Mouse (Mus musculus): Measurements from ENCODE around the gene Alk.

Gene Alk

DNA sequence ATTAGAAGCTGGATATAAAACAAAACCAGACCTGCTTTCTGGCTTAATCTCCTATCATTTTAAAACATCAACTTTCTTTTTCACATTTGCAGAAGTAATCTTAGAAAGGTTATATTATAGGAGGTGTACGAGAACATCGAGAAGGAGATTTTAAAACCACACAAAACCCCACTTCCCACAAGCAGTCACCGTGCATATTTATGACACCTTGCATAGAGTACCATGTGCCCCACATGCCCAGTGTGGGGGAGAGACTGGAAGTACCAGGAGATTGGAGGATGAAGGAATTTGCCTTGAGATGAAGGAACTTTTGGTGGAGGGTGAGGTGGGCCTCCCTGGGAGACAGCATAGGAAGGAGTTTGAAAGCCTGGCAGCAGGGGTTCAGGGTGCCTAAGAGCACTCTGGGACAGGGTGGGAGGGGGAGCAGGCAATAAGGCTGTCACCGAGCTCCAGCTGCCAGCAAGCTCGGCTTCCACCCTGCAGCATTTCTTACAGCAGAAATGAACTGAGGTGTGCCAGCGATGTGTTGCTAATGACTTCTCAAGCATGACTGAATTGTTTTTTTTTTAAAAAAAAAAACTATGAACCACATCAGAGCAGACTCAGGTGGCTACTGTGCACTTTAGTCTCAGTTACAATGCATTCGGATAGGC, 459.4 kb downstream of the Alk start:
- no peak for DNase-seq (ENCODE audit: low read depth, low spot score)

DNA sequence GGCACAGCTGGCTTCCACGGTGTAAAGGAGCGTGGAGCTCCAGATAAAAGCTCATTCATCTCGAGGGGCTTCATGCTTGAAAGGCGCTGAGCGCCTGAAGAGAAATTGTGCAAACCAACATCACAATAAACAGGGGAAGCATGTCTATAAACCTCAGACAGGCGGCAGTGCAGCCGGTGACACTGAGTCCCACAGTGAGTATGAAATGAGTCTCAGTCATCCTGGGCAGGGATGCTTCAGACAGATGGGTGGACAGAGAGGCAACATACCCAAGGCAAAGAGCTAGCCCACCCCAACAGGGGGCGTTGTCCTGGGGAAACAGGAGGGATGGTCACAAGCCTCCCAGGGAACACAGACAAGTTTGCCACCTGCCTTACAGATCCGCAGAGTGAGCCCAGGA, 460.0 kb downstream of the Alk start:
- no peak for DNase-seq (ENCODE audit: low read depth, low spot score)

DNA sequence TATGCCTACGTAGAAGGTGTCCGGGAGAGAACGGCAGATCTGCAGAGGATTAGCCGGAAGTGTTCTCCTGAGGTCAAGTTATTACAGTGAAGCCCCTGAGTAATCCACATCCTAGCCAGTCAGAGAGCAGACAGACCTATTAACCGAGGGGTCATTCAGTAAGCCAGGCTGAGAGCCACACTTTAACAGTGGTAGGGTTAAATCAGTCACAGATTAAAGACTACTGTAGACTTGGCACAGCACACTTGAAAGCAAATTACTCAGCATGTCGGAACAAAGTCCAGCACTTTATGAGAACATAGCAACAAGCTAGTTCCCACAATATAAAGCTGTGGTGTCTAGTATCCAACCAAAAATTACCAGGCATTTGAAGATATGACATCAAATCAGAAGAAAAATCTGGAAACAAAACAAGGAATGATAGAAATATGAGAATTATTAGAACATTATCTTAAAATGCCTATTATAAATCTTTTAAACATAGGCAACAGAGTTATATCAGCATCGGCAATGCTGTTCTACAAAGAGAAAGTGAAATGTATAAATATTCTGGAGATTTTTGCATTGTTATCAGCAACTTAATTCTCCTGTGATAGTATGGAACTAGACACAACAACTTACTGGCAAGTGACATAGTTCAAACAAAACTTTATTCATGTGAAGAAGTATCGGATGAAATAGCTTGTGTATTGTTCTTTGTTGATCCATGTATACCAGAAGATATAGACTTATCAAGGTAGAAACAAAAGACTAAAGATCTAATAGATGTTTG, 472.1 kb downstream of the Alk start:
- DNase-seq (ENCODE audit: low read depth, low spot score) = no peak

DNA sequence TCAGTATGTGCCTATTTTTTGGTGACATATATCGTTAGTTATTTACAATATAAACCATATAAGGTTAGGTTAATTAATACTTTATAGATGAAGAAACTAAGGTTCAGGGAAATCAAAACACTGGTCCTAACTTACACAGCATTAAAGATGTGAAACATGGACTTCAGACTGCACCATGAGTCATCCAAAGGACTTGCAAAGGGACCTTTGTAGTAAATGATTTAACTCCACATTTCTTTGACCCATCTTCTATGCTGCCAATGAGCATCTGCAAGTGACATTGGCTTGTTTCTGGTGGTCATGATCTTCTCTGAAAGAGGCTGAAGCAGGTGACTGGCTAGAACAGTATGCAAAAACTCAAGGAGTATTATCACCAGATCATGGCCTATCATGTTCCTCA, 482.8 kb downstream of the Alk start:
- no peak for DNase-seq (ENCODE audit: low read depth, low spot score)

DNA sequence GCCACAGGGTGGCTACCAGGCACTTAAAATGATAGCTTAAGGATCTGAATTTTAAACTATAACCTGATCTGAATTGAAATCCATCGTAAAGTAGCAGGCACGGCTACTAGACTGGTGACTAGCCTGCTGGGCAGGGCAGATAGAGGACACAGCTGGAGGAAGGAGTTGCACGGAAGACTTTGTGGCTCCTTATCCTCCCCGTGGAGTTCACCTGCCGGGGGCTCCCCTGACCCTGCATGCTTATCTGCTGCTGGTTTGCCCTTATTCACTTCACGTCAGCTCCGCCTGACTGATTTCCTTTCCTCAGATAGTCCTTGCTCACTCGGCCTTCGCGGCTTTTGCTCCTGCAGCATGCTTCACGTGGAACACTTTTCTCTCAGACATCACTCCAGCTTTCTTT, 484.1 kb downstream of the Alk start:
- no peak for DNase-seq (ENCODE audit: low read depth, low spot score)

DNA sequence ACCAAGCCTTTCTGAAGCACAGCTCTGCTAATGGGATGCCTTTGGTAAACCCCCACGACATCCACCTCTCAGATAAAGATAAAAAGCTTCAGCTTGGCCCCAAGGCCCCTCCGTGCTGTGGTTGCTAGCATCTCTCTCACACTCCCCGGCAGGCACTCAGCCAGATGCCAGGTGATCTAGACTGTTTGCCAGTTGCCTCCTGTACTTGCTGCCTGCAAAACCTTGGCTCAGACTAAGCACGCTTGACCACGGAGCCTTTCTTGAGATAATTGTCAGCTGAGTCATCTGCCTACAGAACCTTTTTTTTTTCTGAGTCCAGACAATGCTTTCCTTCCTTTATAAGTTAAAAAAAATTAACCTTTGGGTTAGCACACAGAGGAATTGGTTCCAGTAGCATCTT, 486.1 kb downstream of the Alk start:
- DNase-seq (ENCODE audit: low read depth, low spot score) = no peak

DNA sequence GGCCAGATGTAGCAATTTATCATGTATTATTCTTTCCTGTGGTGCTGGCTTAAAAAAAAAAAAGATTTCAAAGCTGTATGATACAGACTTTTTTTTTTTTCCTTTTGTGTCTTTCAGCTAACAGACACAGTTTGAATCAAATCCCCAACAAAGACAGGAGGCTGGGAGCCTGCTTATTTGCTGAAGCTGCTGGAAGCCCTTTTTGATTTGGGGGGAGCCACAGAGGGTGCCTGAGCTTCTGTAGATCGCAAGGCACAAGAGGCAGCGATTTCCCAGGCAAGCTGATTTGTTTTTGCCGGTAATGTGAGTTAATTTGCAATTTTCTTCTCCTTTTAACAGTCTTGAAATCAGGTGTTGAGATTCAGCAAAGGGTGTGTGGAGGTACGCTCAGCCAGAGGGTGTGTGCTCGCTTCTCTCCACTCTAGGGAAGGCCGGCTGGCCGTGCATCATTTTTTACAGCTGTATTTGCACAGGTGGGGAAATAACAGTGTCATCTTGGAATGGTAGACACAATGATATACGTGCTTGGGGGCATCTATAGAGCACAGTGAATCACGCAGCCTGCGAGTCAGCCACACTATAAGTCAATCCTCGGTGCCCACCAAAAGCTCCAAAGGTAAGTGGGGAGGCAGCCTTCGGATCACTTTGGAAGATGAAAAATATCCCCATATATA, 489.0 kb downstream of the Alk start:
- peak; percentile 18 for DNase-seq (ENCODE audit: low read depth, low spot score)

DNA sequence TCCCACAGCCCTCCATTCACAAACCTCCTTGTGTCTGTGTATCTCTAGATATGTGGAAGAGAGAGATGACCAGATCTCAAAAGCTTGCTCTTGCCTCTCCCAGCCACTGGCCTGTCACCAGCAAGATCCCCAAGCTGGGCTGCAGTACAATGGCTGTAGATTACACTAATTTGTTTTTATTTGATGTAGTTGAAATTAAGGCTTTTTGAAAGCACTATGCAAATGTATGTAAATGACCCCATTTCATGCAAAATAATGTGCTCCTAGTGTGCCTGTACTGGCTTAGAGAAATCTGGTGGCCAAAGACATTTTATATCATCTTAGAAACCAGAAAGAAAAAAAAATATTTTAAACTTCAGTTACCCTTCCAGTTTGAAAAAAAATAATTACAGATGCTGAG, 492.4 kb downstream of the Alk start:
- DNase-seq (ENCODE audit: low read depth, low spot score) = no peak

DNA sequence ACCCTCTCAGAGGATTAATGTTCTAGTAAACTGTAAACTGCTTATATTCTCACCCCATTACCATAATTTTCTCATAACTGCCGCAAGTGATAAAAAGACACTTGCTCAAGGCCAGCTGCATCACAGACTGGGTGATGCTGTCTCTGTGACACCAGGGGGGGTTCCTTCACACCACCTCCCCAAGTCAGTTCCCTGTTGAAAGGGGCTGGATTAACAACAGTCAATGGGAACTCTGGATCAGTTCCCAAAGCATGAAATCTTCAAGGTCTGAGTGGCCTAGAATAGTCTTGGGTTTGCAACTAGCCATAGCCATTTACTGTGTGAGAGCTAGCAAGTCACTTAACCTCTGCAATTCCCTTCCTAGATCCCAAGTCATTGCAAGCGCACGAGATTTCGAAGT, 492.9 kb downstream of the Alk start:
- DNase-seq (ENCODE audit: low read depth, low spot score) = no peak

DNA sequence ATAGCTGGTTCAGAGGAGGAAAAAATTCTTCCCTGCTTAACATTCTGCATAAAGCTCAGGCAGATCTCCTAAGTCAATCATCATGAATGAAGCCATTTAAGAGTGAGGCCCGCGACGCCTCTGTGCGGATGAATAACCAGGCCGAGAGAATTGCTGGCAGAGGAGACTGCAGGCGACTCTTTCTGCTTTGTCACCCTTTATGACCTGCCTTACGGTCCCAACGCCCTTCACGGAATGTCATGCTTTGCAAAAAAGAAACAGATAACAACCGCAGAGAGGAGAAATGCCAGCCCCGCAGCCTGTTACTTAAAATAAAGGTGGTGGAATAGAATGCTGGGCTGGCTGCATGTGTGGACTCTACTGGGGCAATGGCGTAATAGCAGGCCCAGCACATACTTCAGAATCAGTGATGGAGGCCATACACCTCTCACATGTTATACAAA, 517.1 kb downstream of the Alk start:
- DNase-seq (ENCODE audit: low read depth, low spot score) = peak; percentile 7

DNA sequence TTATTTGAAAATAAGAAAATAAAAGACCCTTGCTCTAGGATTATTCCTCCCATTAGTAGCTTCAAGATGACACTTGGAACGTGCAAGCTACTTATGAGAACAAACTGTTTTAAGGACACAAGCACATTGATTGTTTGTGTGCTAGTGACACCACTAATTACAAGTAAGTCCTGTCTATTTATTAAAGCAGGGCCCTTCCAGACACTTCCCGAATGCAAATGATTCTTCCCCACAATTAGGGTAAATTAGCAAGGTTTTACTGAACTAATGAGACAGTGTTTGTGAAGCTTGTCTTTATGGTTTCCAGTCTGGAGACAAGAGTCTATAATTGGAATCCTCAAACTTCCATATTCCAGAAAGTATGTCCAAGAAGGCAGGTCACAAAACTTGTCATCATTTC, 523.0 kb downstream of the Alk start:
- no peak for DNase-seq (ENCODE audit: low read depth, low spot score)

DNA sequence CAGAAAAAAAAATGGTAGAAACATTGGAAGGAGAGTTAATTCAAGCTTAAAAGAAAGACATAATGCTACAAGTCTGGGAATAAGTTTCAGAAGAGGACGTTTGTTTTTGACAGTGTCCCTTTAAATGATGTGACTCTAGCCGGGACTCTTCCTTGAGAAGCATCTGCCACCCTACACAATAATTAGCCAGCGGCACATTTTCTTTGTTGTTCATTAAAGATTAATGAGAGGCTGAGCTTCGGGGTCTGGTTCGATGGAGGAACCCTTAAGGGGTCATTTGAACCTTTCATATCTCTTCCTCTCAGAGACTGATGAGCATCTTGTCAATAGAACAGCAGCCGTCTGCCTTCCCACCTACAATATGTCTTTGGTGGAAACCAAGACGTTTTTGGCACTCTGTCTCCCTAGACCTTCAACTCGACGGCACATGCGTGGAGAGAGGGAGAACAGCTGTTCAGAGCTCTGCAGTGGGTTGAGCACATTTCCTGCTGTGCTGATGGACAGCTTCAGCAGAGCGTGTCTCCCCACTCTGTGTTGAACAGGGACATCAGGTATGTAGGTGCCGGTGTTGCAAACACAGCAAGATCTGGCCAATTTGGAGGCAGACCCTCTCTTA, 528.0 kb downstream of the Alk start:
- DNase-seq (ENCODE audit: low read depth, low spot score) = peak; percentile 52

DNA sequence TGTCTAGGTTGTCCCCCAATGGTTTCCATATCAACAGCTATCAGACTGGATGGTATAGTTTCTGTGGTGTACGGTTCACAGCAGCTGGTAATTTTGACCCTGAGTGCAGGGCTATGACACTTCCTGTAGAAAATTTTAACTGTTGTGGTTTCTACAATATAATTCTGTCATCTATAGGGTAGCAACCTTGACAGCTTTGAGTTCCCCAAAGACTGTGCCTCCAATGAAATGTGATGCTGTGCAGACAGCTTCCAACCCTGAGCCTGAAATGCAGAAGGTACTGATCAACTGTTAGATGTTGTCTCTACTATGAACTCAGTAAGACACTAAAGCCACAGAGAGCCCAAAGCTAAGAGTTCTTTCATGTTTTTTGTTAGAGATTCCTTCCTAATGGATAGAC, 532.6 kb downstream of the Alk start:
- DNase-seq (ENCODE audit: low read depth, low spot score) = no peak

DNA sequence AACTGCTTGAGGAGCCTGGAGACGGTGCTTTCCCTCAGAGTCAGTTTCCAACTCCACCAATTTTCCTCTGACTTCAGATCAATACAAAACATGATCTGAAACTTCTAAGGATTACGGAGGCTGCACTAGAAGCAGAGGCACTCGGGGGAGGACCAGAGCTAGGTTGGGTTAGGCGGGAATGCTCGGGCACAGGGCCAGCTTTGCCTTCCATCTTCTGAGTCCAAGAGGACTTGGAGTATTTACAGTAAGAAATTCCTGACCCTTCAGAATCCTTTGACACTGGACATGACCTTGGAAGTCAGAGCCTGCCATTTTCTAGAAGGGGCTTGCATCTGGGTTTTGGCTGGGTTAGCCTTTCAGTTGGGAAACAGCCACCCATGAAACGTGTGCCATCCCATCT, 536.3 kb downstream of the Alk start:
- no peak for DNase-seq (ENCODE audit: low read depth, low spot score)

DNA sequence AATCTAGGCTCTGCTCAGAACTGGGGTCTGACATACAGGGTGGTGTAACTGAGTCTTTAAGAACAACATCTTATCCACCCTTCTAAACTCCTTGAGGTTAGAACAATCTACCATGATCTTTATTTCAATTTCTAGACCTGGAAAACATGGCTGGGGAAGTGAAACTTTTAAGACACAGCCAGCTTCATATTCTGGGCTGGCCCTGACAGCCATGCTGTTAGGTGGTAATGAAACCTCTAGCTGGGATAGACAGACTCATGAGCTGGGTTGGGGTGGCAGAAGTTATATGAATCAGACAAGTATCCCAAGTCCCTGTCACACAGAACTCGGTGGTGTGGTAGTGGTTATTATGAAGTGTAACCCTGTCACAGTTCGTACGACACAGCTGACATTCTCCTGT, 541.4 kb downstream of the Alk start:
- no peak for DNase-seq (ENCODE audit: low read depth, low spot score)

DNA sequence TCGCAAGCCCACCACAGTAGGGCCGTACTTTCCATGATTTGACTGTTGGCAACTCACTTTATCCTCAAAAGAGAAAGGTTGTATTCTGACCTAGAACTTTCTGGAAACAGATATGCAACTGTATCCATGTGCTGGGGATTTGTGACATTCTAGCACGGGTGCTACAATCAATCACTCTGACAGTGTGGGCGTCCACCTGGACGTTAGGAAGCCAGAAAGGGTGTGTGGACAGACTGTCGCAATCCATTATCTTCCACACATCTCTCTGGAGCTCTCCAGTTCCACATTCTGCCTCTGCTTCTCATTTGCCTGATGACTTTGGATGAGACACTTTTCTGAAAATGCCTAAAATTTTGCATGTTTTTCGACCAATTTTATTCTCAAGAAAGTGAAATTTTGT, 545.1 kb downstream of the Alk start:
- no peak for DNase-seq (ENCODE audit: low read depth, low spot score)

DNA sequence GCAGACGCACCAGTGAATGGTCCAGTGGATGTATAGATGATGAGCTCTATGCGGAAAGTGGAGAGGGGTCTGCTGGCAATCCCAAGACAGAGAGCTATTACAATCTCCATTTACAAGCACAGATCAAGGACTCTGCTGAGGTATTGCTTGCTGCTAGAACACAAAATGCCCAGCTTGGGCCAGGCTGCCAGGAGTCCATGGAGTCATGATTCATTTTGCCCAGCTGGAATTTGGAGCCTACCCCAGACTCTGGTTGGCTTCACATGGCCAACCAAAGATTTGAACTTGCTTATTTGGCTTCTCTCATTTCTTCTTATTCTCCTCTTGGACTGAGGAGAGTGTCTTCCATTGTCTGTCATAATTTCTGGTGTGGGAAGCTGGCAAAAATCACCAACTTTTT, 558.8 kb downstream of the Alk start:
- DNase-seq (ENCODE audit: low read depth, low spot score) = no peak

DNA sequence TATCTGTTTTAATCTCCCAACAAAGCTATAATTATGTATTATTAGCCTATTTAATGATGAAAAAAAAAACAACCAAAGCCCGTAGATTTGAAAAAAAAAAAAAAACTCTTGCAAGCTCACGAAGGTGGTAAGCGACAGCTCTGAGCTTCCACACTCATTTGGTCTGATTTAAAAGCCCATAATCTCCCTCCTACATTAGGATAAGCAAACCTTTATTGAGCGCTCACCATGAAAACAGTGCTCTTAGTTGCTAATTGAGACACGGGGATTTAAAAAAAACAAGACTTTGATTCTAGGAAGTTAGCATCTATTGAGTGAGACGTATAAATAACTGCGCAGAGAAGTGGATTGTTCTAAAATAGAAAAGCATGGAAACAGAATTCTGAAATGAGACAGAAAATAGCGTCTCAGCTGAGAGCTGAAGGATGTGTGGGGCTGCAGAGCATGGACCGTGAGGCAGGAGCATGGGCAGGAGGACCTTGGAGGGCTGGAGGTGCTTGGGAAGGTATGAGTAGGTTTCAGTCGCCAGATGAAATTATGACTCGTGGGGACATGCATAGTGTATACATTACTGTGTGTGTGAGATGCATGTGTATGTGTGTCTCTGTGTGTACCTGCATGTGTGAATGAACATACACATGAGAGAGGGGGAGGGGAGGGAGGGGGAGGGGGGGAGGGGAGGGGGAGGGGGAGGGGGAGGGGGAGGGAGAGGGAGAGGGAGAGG, 560.6 kb downstream of the Alk start:
- no peak for DNase-seq (ENCODE audit: low read depth, low spot score)

DNA sequence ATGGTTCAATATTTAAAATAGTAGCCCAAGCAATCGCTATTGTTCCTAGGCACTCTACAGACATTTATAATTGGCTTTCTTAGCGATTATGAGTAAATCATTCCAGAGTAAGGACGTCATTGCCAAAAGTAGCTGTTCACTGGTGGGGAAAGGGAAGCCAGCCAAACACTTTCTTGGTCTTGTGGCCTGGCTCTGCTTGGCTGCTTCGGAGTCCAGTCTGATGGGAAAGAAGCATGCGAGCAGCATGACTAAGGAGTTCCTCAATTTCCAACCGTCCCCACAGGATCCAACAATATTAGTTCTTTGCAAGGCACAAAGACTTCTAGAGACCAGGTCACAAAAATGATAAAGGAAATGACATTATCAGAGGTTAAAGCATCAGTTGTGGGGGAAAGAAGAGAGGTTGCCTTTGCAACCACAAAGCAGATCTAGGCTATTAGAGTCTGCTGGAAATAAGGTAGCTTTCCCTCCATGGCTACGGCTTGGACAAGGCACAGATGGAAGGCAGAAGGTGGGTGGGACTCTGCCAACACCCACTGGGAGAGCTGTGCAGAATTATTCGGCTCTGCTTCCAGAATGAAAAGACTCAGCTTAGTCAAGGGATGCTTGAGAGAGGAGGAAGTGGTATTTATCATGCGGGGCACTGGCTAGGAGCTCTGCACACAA, 561.3 kb downstream of the Alk start:
- no peak for DNase-seq (ENCODE audit: low read depth, low spot score)

DNA sequence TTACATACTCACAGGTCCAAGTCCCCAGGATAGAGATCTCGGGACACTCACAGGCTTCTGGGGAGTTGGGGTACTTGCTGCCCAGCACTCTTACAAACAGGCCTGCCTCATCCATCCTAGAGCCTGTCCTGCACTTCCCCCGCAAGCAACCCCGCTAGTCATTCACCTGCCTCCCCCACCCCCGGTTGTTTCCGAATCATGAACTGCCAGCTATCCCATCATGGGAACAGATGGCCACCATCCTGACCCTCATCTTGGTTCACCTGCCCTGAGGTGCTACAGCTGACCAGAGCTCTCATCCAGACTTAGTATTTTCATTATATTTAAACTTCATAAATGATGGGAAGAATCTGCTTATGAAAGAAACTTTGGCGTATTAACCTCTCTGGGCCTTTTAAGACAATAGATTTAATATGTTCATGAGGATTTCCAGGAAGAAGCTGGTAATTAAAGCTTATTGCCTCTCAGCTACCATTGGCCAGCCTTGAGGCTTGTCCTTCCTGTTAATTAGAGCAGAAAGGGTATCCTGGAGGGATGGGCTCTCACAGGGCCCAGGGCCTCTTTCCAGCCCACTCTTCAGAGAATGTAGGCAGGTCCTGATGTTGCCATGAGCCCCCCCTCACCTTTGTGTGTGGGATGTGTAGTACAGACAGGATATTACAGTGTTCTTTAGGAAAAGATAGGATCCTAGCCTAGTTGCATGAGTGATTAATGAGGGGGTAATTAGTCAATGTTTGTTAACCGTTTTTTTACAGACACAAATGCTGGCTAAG, 565.1 kb downstream of the Alk start:
- DNase-seq (ENCODE audit: low read depth, low spot score) = no peak

DNA sequence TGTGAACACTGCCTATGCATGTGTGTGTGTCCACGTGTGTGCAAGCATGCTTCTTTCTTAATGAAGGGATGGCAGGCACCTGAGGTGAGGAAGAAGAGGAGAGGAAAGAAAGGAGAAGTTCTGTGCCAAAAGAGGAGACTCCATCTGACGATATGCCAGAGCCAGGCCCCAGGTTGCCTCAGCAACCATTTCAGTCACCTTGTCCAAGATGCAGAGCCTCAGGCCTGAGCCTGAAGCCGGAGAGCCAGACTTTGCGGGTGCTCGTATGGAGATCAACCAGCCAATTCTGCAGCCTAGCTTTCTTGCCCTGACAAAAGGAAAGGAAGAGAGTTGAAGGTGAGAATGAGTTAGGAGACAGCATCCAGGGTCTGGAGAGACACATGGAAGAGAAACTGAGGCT, 566.1 kb downstream of the Alk start:
- DNase-seq (ENCODE audit: low read depth, low spot score) = no peak
